Mouse (Mus musculus): ENCODE data around the gene P2rx4. TPM values are rescaled to one million over a fixed set of nuclear protein-coding genes. Genes with fewer than 3 reads are reported as not detected.
A peak's percentile ranks its signal among the peaks of the same experiment; 100 is the strongest.

The P2rx4 gene
- polyA plus RNA-seq, 1 experiment, result not detected

DNA sequence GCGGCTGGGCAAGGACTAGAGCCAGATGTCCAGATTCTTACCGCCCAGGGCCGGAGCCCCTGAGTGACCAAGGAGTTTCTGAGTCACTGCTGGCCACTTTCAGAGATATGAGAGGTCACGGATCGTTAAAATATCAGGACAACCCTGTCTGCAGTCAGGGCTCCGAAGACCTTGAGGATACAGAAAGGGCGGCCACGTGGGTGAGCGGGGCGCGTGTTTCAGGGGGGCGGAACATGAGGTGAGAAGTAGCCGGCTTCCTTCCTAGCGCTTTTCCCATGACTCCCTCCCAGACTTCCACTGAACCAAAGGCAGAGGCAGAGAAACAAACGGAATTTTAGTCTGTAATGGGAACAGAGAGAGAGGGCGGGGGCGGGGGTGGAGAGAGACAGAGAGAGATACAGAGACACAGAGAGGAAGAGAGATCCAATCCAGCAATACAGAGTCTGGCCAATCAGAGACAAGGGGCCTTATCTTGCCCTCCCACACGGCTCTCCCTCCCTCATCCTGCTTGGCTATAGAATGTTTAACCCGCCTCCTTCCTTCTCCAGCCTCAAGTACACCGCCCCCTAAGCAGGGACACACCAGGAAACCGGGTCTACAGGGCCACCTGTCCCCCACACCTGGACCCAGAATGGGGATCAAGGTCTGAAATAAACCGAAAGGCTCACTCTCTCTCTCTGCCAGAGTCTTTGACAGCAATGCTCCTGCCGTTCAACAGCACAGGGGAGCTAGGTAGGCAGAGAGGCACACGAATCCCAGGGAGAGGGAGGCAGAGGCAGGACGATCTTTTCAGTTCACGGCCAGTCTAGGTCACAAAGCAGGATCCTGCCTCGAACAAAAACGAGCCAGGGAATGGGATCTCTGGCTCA lies 67.6 kb downstream of the P2rx4 start:
- Histone ChIP-seq H3K4me3 (ENCODE audit: insufficient read depth, low read depth, low read length) (peak overlapping the region; percentile 30; the same call in 1 of the 2 replicates), H3K4me1 (ENCODE audit: control insufficient read depth, insufficient read depth, low read length) (peaks cover 52% of the 10 kb centered on the region), H3K27ac (ENCODE audit: insufficient read depth, low read depth, low read length) (peak overlapping the region; percentile 80)
- WGBS, result 53% methylated on average over 28 of the region's 28 CpGs
- no peak for TF ChIP-seq CTCF (IDR thresholded peaks at IDR 0.05; ENCODE audit: insufficient read depth, low read depth, low read length)
- TF ChIP-seq POLR2A (IDR thresholded peaks at IDR 0.05; ENCODE audit: insufficient read depth, low read depth, low read length), result no peak

DNA sequence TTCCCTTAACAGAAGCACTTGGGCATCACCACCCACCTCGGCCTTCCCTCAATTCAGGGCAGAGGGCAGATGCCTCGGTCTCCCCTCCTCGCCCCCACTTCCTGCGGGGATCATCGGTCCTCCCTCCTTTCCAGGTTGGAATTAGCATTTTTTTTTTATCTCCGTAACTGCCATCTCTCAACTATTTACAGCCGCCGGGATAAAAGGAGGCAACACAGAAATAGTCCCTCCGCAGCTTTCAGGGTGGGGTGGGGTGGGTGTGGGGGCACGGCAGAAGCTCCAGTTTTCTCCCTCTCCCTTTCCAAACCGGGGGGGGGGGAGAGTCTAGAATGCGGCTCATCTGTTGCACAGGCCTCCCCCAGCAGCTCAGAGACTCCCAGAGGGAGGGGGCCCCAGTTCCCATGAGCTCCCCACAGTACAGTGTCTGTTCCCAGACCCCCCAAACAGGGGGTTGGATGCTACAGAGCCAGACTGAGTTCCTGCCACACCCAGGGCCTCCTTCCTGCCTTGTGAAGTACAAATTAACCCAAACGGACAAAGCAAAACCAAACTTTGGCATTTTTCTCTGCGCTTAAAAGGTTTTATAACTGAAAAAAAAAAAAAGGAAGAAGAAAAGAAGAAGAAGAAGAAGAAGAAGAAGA lies 68.4 kb downstream of the P2rx4 start:
- Histone ChIP-seq H3K4me1 (ENCODE audit: control insufficient read depth, insufficient read depth, low read length) (peaks cover 45% of the 10 kb centered on the region), H3K4me3 (ENCODE audit: insufficient read depth, low read depth, low read length) (peak overlapping the region; percentile 30; the same call in 1 of the 2 replicates), H3K27ac (ENCODE audit: insufficient read depth, low read depth, low read length) (peak overlapping the region; percentile 80)
- no peak for TF ChIP-seq POLR2A (IDR thresholded peaks at IDR 0.05; ENCODE audit: insufficient read depth, low read depth, low read length)
- TF ChIP-seq CTCF (IDR thresholded peaks at IDR 0.05; ENCODE audit: insufficient read depth, low read depth, low read length), result no peak
- WGBS, result 61% methylated on average over 14 of the region's 14 CpGs

- 38% methylated on average over 2 of the region's 2 CpGs for WGBS
- Histone ChIP-seq H3K27ac (ENCODE audit: insufficient read depth, low read depth, low read length) (no peak overlapping the region; the same call in 1 of the 2 replicates), H3K4me1 (ENCODE audit: control insufficient read depth, insufficient read depth, low read length) (peaks cover 41% of the 10 kb centered on the region), H3K4me3 (ENCODE audit: insufficient read depth, low read depth, low read length) (no peak overlapping the region)
- TF ChIP-seq CTCF (IDR thresholded peaks at IDR 0.05; ENCODE audit: insufficient read depth, low read depth, low read length), result no peak
- no peak for TF ChIP-seq POLR2A (IDR thresholded peaks at IDR 0.05; ENCODE audit: insufficient read depth, low read depth, low read length)
These were observed 70.0 kb downstream of the P2rx4 start for GRCm38 (mm10) chr5:122777322-122777721.

DNA sequence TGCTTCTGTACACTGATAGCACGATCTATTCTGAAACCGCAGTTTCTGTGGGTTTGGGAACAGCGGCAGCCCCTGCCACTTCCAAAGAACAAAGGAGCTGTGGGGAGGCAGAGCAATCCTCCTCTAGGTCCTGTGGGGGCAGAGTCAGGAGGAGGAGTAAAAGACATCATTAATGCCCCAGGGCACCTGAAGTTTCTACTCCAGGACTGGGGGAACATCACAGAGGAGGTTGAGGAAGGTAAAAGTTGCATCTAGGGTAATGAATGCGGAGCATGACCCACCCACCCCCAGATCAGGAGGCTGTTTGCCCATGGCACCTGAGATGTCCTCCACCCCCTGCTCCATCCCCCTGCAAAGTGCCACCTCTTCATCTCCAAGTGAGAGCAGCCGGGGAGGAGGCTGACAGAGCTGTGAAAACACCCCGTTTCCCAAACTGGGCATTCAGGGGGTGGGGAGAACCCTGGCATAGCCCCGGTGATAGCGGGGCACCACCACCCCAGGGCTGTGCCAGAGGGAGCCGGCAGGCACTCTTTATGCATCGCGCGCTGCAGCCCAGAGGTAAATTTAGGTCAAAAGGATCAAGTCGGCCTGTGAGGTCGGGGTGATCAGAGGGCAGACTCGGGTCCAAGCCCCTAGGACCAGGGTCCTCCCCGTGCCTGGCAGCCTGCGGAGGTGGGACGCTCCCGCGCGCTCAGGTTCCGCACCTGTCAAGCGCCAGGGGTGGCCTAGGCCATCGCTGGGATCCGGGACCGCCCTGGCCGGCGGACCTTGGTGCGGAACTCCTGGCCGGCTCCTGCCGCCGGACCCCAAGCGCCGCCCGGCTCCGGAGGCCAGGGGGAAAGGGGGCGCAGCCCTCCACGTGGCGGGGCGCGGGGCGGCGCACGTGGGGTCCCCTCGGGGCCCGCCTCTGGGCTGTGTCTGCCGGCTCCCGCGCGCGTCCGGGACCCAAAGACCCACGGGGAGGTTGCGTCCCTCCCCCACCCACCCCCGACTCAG lies 71.2 kb downstream of the P2rx4 start:
- Histone ChIP-seq H3K4me3 (ENCODE audit: insufficient read depth, low read depth, low read length) (peak overlapping the region; percentile 49), H3K27ac (ENCODE audit: insufficient read depth, low read depth, low read length) (0 out of 2 replicates have a peak overlapping the region, but pooled peaks have one; percentile 3), H3K4me1 (ENCODE audit: control insufficient read depth, insufficient read depth, low read length) (peaks cover 38% of the 10 kb centered on the region)
- 3% methylated on average over 49 of the region's 55 CpGs for WGBS
- TF ChIP-seq CTCF (IDR thresholded peaks at IDR 0.05; ENCODE audit: insufficient read depth, low read depth, low read length), result no peak
- no peak for TF ChIP-seq POLR2A (IDR thresholded peaks at IDR 0.05; ENCODE audit: insufficient read depth, low read depth, low read length)

Other genes with a start within 250 kb of the P2rx4 start
- 113 and 352 TPM in 2 replicates for gene Atp2a2, start 205.3 kb upstream of the P2rx4 start, polyA plus RNA-seq (2012; ENCODE audit: insufficient read depth, insufficient read length, low replicate concordance, missing spikeins)
- not detected in 2 replicates for gene Ift81, start 93.0 kb upstream of the P2rx4 start, polyA plus RNA-seq (2012; ENCODE audit: insufficient read depth, insufficient read length, low replicate concordance, missing spikeins)
- gene P2rx7, start 63.6 kb upstream of the P2rx4 start, polyA plus RNA-seq (2012; ENCODE audit: insufficient read depth, insufficient read length, low replicate concordance, missing spikeins), result not detected in 2 replicates
- not detected in 2 replicates for gene Camkk2, start 71.9 kb downstream of the P2rx4 start, polyA plus RNA-seq (2012; ENCODE audit: insufficient read depth, insufficient read length, low replicate concordance, missing spikeins)
- not detected in 2 replicates for gene Anapc5, start 113.8 kb downstream of the P2rx4 start, polyA plus RNA-seq (2012; ENCODE audit: insufficient read depth, insufficient read length, low replicate concordance, missing spikeins)
- gene Rnf34, start 142.5 kb downstream of the P2rx4 start, polyA plus RNA-seq (2012; ENCODE audit: insufficient read depth, insufficient read length, low replicate concordance, missing spikeins), result not detected in 2 replicates

All from olfactory bulb, adult 2 months (tissue).